Mouse (Mus musculus) large intestine, adult 2 months (tissue): ENCODE measurements around the gene Opa1. TPM values are rescaled to one million over a fixed set of nuclear protein-coding genes. Genes with fewer than 3 reads are reported as not detected.

Experiments
- DNase-seq: peaks from one replicate; pipeline ENCODE4 v3.0.0-alpha.2; 2012; ENCODE audit warnings: low read depth, low spot score
- WGBS: fragments of 180-500 bp; shearing (Covaris S2); methylation state at CpG from one replicate; pipeline ENCODE4 v1.1.7; 2018; 5-methylcytosine and 5-hydroxymethylcytosine counted together
- polyA plus RNA-seq: library from polyadenylated mRNA; depleted of rRNA; stranded (reverse); fragments of >200 nt; gene quantifications from 2 replicates; pipeline ENCODE4 v1.2.3, GENCODE M21; 2012; rRNA removed

The Opa1 gene
- polyA plus RNA-seq, 1 experiment, result 7.6 TPM

- no peak for DNase-seq
- 99% methylated on average over 2 of the region's 2 CpGs for WGBS
Observed at GRCm38 (mm10) chr16:29684641-29685040, 105.5 kb downstream of the Opa1 start.

- no peak for DNase-seq
- WGBS, result 82% methylated on average over 6 of the region's 6 CpGs
Observed at GRCm38 (mm10) chr16:29686141-29686540, 107.0 kb downstream of the Opa1 start.

GRCm38 (mm10) chr16:29687987-29688885 is 109.1 kb downstream of the Opa1 start:
- WGBS, result 87% methylated on average over 17 of the region's 17 CpGs
- DNase-seq, result no peak

GRCm38 (mm10) chr16:29689187-29689819 is 110.2 kb downstream of the Opa1 start:
- DNase-seq, result no peak
- WGBS, result 40% methylated on average over 11 of the region's 11 CpGs

- WGBS, result 50% methylated on average over 5 of the region's 5 CpGs
- DNase-seq, result no peak
Observed at GRCm38 (mm10) chr16:29693025-29693682, 114.0 kb downstream of the Opa1 start.

- WGBS, result 68% methylated on average over 6 of the region's 6 CpGs
Observed at GRCm38 (mm10) chr16:29693791-29694419, 114.8 kb downstream of the Opa1 start.

GRCm38 (mm10) chr16:29694420-29694959 is 115.4 kb downstream of the Opa1 start:
- no peak for DNase-seq
- 81% methylated on average over 9 of the region's 9 CpGs for WGBS

More at GRCm38 (mm10) chr16:29693791-29694419, 114.8 kb downstream of the Opa1 start:
- DNase-seq, result peak; percentile 6

Other genes starting within 250 kb of the Opa1 start
- not detected in 2 replicates for gene Atp13a5, start 200.6 kb upstream of the Opa1 start, polyA plus RNA-seq
- not detected in 2 replicates for gene Atp13a4, start 34.5 kb upstream of the Opa1 start, polyA plus RNA-seq